Mouse (Mus musculus) heart, embryonic 15.5 days (tissue): Measurements from ENCODE around the gene Antxr1. TPM values are rescaled to one million over a fixed set of nuclear protein-coding genes. Genes with fewer than 3 reads are reported as not detected.

Experiments
- ATAC-seq: fragments of 200-750 bp; cut with Nextera tagmentation; replicated peaks from 2 replicates; pipeline ENCODE4 v1.8.0; 2017; ENCODE audit warnings: low read depth, moderate TSS enrichment; ENCODE audit not compliant: insufficient number of reproducible peaks, insufficient read depth, low FRiP score
- H3K27ac ChIP-seq: fragments of 300-500 bp; sonication (generic); 2 replicates; pipeline ENCODE4 v1.5.1; 2015; ENCODE audit warnings: mild to moderate bottlenecking, inconsistent platforms
- H3K27me3 ChIP-seq: fragments of 300-500 bp; sonication (generic); 2 replicates; pipeline ENCODE4 v1.6.1; 2015; ENCODE audit warnings: inconsistent platforms
- H3K36me3 ChIP-seq: fragments of 300-500 bp; sonication (generic); 2 replicates; pipeline ENCODE4 v1.6.1; 2015; ENCODE audit warnings: mild to moderate bottlenecking, inconsistent platforms
- H3K4me1 ChIP-seq: fragments of 300-500 bp; sonication (generic); replicated peaks from 2 replicates; pipeline ENCODE4 v1.6.1; 2015; ENCODE audit warnings: inconsistent platforms
- H3K4me2 ChIP-seq: fragments of 300-500 bp; sonication (generic); 2 replicates; pipeline ENCODE4 v1.6.1; 2015; ENCODE audit warnings: inconsistent platforms, mild to moderate bottlenecking, moderate library complexity
- H3K4me3 ChIP-seq: fragments of 300-500 bp; sonication (generic); 2 replicates; pipeline ENCODE4 v1.5.1; 2015; ENCODE audit warnings: mild to moderate bottlenecking, inconsistent platforms
- H3K9ac ChIP-seq: fragments of 300-500 bp; sonication (generic); 2 replicates; pipeline ENCODE4 v1.6.1; 2015; ENCODE audit warnings: mild to moderate bottlenecking, inconsistent platforms
- H3K9me3 ChIP-seq: fragments of 300-500 bp; sonication (generic); replicated peaks from 2 replicates; pipeline ENCODE4 v1.6.1; 2016; ENCODE audit warnings: inconsistent platforms
- WGBS: fragments of 180-500 bp; shearing (Covaris S2); methylation state at CpG from one replicate; pipeline ENCODE4 v1.1.7; 2015; ENCODE audit warnings: mixed read lengths; 5-methylcytosine and 5-hydroxymethylcytosine counted together
- polyA plus RNA-seq: library from polyadenylated mRNA; unstranded; fragments of >200 nt; fragmentation: Nextera tagmentation; extraction: Ambion mirVana; gene quantifications from 2 replicates; pipeline ENCODE4 v1.2.1, GENCODE M21; 2015

The Antxr1 gene
- 5.0 and 7.4 TPM in 2 replicates for polyA plus RNA-seq

DNA sequence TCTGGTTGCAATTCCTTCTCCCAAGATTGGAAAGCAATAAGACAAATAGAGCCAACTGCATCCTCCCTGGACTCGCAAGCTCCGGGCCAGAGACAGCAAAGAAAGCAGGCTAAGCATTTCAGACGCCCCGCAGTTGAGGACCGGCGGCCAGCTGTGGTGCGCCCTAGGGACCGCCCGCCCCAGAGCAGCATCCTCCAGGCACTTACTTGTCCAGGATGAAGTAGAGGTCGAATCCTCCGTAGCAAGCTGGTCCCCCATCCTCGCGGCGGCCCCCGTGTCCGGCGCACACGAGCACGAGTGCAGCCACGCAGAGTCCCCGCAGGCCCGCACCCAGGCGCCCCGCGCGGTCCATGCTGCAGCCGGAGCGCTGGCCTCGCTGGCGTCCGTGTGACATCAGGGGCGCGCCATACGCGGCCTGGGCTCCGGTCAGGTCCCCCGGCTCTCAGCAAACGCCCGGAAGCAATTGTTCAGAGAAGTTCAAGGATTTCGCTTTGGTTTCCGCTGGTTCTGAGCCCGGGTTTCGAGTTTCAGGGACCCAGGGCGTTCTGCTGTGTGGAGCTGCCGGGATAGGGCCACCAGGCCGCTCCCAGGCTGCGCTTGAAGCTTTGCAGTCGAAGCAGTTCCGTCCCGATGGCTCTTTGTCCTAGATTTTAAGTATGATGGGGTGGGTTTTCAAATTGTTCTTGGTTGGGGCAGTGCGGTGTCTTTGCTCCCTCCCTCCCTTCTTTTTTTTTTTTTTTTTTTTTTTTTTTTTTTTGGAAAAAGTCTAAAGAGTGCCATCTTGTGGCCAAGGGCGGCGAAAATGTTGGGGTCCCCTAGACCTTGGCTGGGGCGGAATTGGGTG lies at the start of gene Antxr1:
Antxr1 (minus strand) TSS at position 731 of the 844 bp plus-strand sequence.
- ATAC-seq, result peak; percentile 68
- no peaks in the 10 kb centered on the region for H3K36me3 ChIP-seq

GRCm38 (mm10) chr6:87384761-87385160 lies 49.1 kb upstream of the Antxr1 start:
- 37% methylated on average over 5 of the region's 6 CpGs for WGBS
- no peak for ATAC-seq
- peaks cover 14% of the 10 kb centered on the region for H3K4me1 ChIP-seq
- no peaks in the 10 kb centered on the region for H3K9me3 ChIP-seq
- H3K4me3 ChIP-seq, result no peak overlapping the region
- no peak overlapping the region for H3K9ac ChIP-seq
- no peaks in the 10 kb centered on the region for H3K36me3 ChIP-seq
- H3K27me3 ChIP-seq, result peaks cover 81% of the 10 kb centered on the region
- no peak overlapping the region for H3K27ac ChIP-seq
- peak overlapping the region; percentile 56 for H3K4me2 ChIP-seq

More for the DNA sequence above, at the start of gene Antxr1:
- no peaks in the 10 kb centered on the region for H3K9me3 ChIP-seq
- peak within 1 kb of the TSS; percentile 93 for H3K4me2 ChIP-seq
- H3K4me1 ChIP-seq, result peaks cover 9% of the 10 kb centered on the region
- H3K27ac ChIP-seq, result peak within 1 kb of the TSS; percentile 77
- under 1% methylated on average over 54 of the region's 54 CpGs for WGBS
- peak within 1 kb of the TSS; percentile 79 for H3K4me3 ChIP-seq
- H3K27me3 ChIP-seq, result peaks cover 32% of the 10 kb centered on the region
- peak within 1 kb of the TSS; percentile 74 for H3K9ac ChIP-seq

DNA sequence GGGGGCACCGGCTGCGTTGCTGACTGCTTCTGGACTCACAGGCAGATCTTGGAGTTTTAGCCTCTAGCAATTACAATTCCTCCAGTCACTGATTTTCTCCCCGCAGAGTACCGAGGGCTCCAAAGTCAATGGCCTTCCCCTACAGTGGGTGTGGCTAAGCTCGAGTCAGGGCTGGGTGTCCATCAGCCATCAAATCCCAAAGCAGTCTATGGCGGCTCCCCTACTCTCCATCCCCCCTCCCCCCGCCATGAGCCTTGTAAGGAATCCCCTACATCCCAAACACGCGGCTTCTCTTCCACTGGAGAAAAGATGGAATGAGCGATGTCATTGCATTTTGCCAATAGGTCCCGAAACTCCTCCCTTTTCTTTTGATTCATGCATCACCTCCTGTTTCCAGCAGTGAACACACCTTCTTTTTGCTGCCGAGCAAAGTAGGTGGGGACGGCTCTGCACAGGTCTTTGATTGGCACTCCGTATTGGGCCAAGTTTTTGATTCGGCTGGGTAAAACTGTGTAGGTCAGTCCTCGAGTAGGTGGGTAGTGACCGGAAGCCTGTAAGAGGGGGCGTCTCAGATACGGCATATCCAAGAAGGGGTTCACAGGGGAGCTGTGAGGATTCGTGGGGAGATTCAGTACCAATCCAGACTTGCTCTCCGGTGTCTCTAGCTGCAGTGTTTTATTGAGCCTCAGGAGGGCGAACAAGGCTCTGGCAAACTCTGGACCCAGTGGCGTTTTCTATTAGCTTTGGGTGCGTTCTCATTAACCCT lies 48.5 kb upstream of the Antxr1 start:
- Histone ChIP-seq H3K36me3 (no peaks in the 10 kb centered on the region), H3K4me3 (peak overlapping the region; percentile 36), H3K9me3 (no peaks in the 10 kb centered on the region), H3K4me2 (peak overlapping the region; percentile 56), H3K4me1 (peaks cover 14% of the 10 kb centered on the region), H3K27ac (no peak overlapping the region), H3K27me3 (peaks cover 81% of the 10 kb centered on the region), H3K9ac (peak overlapping the region; percentile 27; the same call in 1 of the 2 replicates)
- 13% methylated on average over 24 of the region's 24 CpGs for WGBS
- ATAC-seq, result no peak

DNA sequence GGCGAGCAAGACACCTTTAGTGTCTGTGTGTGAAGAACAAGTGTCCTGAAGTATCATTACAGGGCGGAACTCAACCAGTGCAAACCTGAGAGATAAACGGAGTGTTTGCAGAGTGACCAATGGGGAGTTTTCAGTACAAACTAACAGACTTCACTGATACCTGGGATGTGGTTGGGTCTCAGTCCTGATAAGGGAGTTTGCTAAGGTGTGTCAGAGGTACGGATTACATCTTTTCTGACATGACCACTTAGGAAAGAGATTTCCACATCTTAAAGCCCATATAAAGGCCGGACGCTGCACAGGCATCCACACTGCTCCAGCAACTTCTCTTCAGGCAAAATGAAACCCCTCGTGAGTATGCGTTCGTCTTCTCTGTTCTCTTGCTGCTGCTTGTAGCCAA lies 37.4 kb upstream of the Antxr1 start, which contains the start of gene Gkn2:
Gkn2 (plus strand) TSS at position 301 of the 400 bp plus-strand sequence.
- WGBS, result 82% methylated on average over 9 of the region's 9 CpGs
- Histone ChIP-seq H3K4me3 (no peak within 1 kb of the TSS), H3K4me1 (no peaks in the 10 kb centered on the region), H3K27ac (no peak within 1 kb of the TSS), H3K9ac (no peak within 1 kb of the TSS), H3K27me3 (peaks cover 41% of the 10 kb centered on the region), H3K4me2 (no peak within 1 kb of the TSS), H3K36me3 (no peaks in the 10 kb centered on the region), H3K9me3 (no peaks in the 10 kb centered on the region)
- no peak for ATAC-seq

DNA sequence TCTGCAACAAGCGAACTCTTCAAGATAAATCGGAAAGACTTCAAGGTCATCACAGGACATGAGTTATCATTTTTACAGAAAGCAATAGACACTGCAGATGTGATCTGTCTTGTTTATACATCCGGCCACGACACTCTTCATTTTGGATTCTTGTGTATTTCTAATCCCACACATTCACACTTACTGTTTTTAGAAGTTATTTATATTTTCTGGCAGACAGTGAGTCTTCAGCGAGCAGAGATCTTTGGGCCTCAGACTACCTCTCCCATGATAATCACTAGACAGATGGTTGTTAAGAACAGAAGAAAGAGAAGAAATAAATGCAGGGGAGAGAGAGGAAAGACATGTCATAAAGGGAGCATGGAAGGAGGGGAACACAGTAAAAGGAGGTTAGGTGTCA lies 33.6 kb upstream of the Antxr1 start:
- no peak overlapping the region for H3K9ac ChIP-seq
- H3K4me1 ChIP-seq, result no peaks in the 10 kb centered on the region
- 72% methylated on average over 5 of the region's 5 CpGs for WGBS
- H3K36me3 ChIP-seq, result no peaks in the 10 kb centered on the region
- no peak for ATAC-seq
- no peak overlapping the region for H3K4me2 ChIP-seq
- H3K27ac ChIP-seq, result no peak overlapping the region
- no peak overlapping the region for H3K4me3 ChIP-seq
- H3K9me3 ChIP-seq, result no peaks in the 10 kb centered on the region
- H3K27me3 ChIP-seq, result peaks cover 19% of the 10 kb centered on the region

DNA sequence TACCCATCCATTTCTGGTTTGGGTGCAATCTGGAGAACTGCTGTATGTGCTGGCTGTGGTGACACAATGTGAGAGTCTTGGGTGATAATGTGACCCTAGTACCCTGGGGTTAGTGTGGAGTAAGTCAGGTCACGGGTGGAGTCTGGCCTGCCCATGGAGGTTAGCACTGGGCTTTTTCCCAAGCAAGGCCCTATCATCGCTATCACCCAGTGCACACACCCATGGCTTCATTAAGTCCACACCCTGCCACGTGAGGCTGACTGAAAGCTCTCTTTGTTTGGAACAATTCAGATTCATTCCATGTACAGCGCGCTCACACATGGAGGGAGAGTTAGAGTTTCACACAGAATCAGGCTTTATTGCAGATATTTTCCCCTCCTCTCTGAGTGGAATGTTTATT lies 18.8 kb upstream of the Antxr1 start:
- Histone ChIP-seq H3K27ac (no peak overlapping the region), H3K4me3 (no peak overlapping the region), H3K27me3 (0 out of 2 replicates have a peak, but pooled peaks cover 3% of the 10 kb centered on the region), H3K4me1 (no peaks in the 10 kb centered on the region), H3K9ac (no peak overlapping the region), H3K9me3 (no peaks in the 10 kb centered on the region), H3K36me3 (no peaks in the 10 kb centered on the region), H3K4me2 (no peak overlapping the region)
- ATAC-seq, result no peak
- 68% methylated on average over 5 of the region's 5 CpGs for WGBS

DNA sequence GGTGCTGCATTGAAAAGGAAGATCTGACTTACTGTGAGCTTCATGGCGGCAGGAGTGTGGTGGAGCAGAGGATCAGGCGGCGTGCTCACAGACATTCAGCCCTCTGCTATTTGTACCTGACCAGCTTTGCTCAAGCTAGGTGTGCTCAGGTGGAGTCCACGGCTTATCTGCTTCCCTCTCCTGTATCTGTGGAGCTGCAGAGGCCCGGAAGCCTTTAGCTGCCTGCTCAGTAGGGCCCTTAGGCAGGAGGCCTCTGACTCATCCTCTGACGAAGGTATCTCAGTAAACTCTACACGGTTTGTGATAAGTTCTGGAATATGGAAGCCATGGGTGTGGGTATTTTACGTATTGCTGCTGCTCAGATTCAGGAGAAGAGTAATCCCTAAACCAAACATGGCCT lies 15.2 kb upstream of the Antxr1 start, which contains the start of gene Gkn1:
Gkn1 (minus strand) TSS at position 114 of the 400 bp plus-strand sequence.
- 78% methylated on average over 8 of the region's 8 CpGs for WGBS
- ATAC-seq, result no peak
- no peak within 1 kb of the TSS for H3K4me2 ChIP-seq
- H3K9ac ChIP-seq, result no peak within 1 kb of the TSS
- H3K4me1 ChIP-seq, result no peaks in the 10 kb centered on the region
- no peaks in the 10 kb centered on the region for H3K27me3 ChIP-seq
- no peak within 1 kb of the TSS for H3K27ac ChIP-seq
- H3K36me3 ChIP-seq, result no peaks in the 10 kb centered on the region
- no peak within 1 kb of the TSS for H3K4me3 ChIP-seq
- H3K9me3 ChIP-seq, result no peaks in the 10 kb centered on the region

- H3K36me3 ChIP-seq, result no peaks in the 10 kb centered on the region
- peak overlapping the region; percentile 79; the same call in 1 of the 2 replicates for H3K4me3 ChIP-seq
- H3K9me3 ChIP-seq, result no peaks in the 10 kb centered on the region
- H3K9ac ChIP-seq, result no peak overlapping the region
- H3K4me1 ChIP-seq, result peaks cover 9% of the 10 kb centered on the region
- ATAC-seq, result no peak
- no peak overlapping the region for H3K27ac ChIP-seq
- H3K27me3 ChIP-seq, result peaks cover 32% of the 10 kb centered on the region
- H3K4me2 ChIP-seq, result peak overlapping the region; percentile 93
- 33% methylated on average over 6 of the region's 6 CpGs for WGBS
These were observed 294 bp upstream of the Antxr1 start for GRCm38 (mm10) chr6:87335935-87336295.

DNA sequence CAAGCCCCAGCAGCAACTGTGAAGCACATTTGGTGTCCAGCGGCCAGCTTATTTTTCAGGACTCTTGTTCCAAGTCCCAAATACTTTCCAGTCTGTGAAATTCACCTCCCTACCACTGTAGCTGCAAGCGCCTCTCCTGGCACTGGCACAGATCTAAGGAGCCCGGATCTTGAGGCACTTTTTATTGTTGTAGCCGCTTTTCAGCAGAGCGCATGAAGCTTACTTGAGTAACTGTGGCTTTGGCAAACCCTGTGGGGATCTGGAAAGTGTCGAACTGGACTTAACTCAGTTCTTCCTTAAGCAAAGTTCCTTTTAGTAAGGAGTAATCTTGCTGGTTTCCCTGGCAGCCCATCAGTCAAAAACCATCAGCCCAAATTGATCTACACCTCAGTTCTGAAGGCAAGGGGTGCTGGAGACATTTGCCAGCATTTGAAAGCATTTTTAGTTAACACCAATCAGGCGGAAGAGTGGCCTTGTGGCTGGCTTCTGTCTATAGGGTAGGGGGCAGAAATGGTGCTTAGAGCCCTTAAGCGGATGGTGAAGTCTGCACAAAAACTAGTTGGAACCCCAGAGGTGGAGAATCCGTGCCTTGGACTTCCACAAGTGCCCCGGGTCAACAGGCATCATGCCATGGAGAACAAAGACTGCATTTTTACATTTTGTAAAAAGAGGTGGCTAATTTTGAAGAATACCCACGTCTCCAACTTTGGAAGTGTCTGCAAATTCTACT lies 1.1 kb downstream of the Antxr1 start:
- Histone ChIP-seq H3K9ac (peak overlapping the region; percentile 74), H3K4me2 (peak overlapping the region; percentile 93), H3K27ac (peak overlapping the region; percentile 77), H3K36me3 (no peaks in the 10 kb centered on the region), H3K27me3 (peaks cover 32% of the 10 kb centered on the region), H3K4me3 (peak overlapping the region; percentile 79), H3K9me3 (no peaks in the 10 kb centered on the region), H3K4me1 (peaks cover 16% of the 10 kb centered on the region)
- no peak for ATAC-seq
- WGBS, result 23% methylated on average over 11 of the region's 11 CpGs

- peak overlapping the region; percentile 79; the same call in 1 of the 2 replicates for H3K4me3 ChIP-seq
- no peak overlapping the region for H3K9ac ChIP-seq
- H3K27ac ChIP-seq, result no peak overlapping the region
- H3K4me1 ChIP-seq, result peaks cover 33% of the 10 kb centered on the region
- ATAC-seq, result no peak
- peaks cover 32% of the 10 kb centered on the region for H3K27me3 ChIP-seq
- H3K36me3 ChIP-seq, result no peaks in the 10 kb centered on the region
- 47% methylated on average over 2 of the region's 2 CpGs for WGBS
- no peaks in the 10 kb centered on the region for H3K9me3 ChIP-seq
- H3K4me2 ChIP-seq, result peak overlapping the region; percentile 93; the same call in 1 of the 2 replicates
These were observed 3.2 kb downstream of the Antxr1 start for GRCm38 (mm10) chr6:87332380-87332779.
